Mouse (Mus musculus): Measurements from ENCODE around the gene Mark1.

GRCm38 (mm10) chr1:184935980-184936379 lies 63.4 kb downstream of the Mark1 start:
- TF ChIP-seq CTCF (IDR thresholded peaks at IDR 0.05; ENCODE audit: extremely low read depth, insufficient read depth, low read length): no peak
- TF ChIP-seq POLR2A (IDR thresholded peaks at IDR 0.05; ENCODE audit: extremely low read depth, insufficient read depth, low read length): no peak
